Mouse (Mus musculus): ENCODE data around the gene Sept3. TPM values are rescaled to one million over a fixed set of nuclear protein-coding genes. Genes with fewer than 3 reads are reported as not detected.
"Not testable (repeated sequence)": the region's sequence is repeated elsewhere in the genome, so short reads cannot be mapped to it uniquely, and the experiment has no call there.

The Sept3 gene
- polyA plus RNA-seq, 1 experiment from 2014 or later: 55.6 TPM

DNA sequence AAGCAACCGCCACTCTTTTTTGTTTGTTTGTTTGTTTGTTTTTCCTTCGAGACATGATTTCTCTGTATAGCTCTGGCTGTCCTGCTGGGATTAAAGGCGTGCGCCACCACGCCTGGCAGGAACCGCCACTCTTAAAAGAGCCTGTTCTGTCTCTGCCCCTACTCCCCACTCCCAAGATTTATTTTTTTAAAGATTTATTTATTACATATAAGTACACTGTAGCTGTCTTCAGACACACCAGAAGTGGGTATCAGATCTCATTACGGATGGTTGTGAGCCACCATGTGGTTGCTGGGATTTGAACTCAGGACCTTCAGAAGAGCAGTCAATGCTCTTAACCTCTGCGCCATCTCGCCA is 29.9 kb upstream of the Sept3 start:
- H3K4me3 ChIP-seq: peak overlapping the region; percentile 73
- not testable (repeated sequence) for DNase-seq (ENCODE audit: low spot score); H3K27me3 ChIP-seq (replicated peaks; ENCODE audit: low read depth, poor library complexity, severe bottlenecking); H3K36me3 ChIP-seq (replicated peaks); H3K9me3 ChIP-seq
- H3K4me1 ChIP-seq: peaks cover 11% of the 10 kb centered on the region
- 23% methylated on average over 9 of the region's 9 CpGs for WGBS
- H3K27ac ChIP-seq (replicated peaks): peak overlapping the region; percentile 92

DNA sequence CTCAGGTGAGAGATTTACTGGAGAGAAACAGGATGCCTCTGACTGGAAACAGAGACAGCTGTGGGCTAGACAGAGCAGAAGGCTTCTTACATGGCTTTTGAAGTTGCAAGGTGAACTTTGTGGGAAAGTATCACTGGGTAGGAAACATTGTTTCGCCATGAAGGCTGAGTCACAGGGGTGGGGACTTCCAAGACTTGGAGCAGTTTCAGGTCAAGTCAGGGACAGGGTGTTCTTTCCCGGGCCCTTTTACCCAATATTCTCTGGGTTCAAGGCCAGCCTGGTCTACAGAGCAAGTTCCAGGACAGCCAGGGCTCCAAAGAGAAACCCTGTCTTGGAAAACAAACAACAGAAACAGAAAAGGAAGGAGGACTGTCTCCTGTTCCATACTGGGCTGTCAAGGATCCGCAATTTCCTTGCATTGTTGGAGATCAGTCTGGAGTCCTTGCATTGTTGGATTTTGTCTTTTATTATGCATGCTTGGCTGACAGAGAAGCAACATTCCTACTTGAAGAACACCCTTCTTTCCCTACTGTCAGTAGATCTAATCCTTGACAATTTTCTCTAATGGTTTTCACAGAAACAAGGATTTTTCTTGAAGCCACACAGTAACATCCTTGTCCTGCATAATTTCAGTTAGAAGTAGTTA is 27.4 kb upstream of the Sept3 start:
- DNase-seq (ENCODE audit: low spot score): no peak
- Histone ChIP-seq H3K4me1 (peaks cover 11% of the 10 kb centered on the region), H3K36me3 (replicated peaks) (no peaks in the 10 kb centered on the region), H3K27me3 (replicated peaks; ENCODE audit: low read depth, poor library complexity, severe bottlenecking) (no peaks in the 10 kb centered on the region), H3K4me3 (no peak overlapping the region), H3K27ac (replicated peaks) (no peak overlapping the region), H3K9me3 (peaks cover 3% of the 10 kb centered on the region; the same call in 1 of the 2 replicates)
- 81% methylated on average over 3 of the region's 3 CpGs for WGBS

DNA sequence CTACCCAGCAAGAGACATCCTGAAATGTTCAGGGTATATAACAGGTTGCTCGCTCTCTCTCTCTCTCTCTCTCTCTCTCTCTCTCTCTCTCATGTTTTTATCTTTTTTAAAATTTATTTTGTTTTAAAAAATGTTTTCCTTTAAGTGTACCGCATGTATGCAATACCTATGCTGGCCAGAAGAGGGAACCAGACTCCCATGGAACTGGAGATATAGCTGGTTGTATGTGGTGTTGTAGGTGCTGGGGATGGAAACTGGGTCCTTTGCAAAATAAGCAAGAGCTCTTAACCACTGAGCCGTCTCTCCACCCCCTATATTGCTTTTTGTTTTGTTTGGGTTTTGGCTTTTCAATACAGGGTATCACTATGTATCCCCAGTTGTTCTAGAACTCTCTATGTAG is 23.1 kb upstream of the Sept3 start:
- WGBS: 93% methylated on average over 3 of the region's 3 CpGs
- Histone ChIP-seq H3K27ac (replicated peaks) (no peak overlapping the region), H3K27me3 (replicated peaks; ENCODE audit: low read depth, poor library complexity, severe bottlenecking) (peaks cover 6% of the 10 kb centered on the region; the same call in 1 of the 2 replicates), H3K36me3 (replicated peaks) (no peaks in the 10 kb centered on the region), H3K9me3 (peaks cover 3% of the 10 kb centered on the region; the same call in 1 of the 2 replicates), H3K4me1 (peaks cover 15% of the 10 kb centered on the region), H3K4me3 (no peak overlapping the region)
- DNase-seq (ENCODE audit: low spot score): no peak

DNA sequence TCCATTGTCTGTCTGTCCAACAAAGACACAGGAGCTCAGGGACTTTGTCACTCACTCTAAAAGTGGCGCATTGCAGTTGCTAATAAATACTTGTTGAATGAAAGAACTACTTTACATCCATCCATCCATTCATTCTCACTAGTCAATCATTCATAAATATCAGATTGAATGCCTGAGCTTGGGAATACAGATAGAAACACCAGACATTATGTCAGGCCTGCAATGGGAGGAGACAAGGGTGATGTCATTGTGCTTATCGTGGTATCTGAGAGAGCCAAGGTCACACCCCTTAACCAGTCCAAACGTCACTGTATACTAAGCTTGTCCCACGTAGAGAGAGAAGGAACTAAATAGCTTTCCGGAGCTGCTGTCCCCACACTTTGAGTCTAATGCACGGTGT is 22.6 kb upstream of the Sept3 start, which contains the start of gene 1500009C09Rik:
Gene 1500009C09Rik, plus strand, starts transcription at position 301 of the 400 bp plus-strand sequence.
- H3K27ac ChIP-seq (replicated peaks): no peak within 1 kb of the TSS
- H3K36me3 ChIP-seq (replicated peaks): no peaks in the 10 kb centered on the region
- H3K27me3 ChIP-seq (replicated peaks; ENCODE audit: low read depth, poor library complexity, severe bottlenecking): peaks cover 6% of the 10 kb centered on the region
- no peak within 1 kb of the TSS for H3K4me3 ChIP-seq
- peaks cover 3% of the 10 kb centered on the region; the same call in 1 of the 2 replicates for H3K9me3 ChIP-seq
- DNase-seq (ENCODE audit: low spot score): no peak
- WGBS: 89% methylated on average over 6 of the region's 6 CpGs
- H3K4me1 ChIP-seq: peaks cover 20% of the 10 kb centered on the region

DNA sequence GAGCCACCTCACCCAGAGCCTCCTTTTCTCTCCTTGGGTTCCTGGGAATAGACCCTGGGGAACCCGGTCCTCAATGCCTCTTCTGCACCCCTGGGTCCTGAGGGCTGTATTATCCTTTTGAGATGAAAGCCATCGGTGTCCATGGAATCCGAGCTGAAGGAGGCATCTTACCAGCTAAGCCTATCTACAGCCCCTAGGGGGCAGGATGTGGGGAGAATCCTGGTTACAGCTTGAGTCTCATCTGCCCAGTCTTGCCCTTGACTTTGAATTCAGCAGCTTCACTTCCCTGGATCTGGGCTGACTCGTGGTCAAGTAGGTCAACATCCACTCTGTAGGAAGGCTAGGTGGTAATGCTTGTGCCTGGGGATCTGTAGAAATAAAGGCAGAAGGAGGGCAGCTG is 19.4 kb upstream of the Sept3 start:
- Histone ChIP-seq H3K9me3 (peaks cover 3% of the 10 kb centered on the region; the same call in 1 of the 2 replicates), H3K4me3 (no peak overlapping the region), H3K27me3 (replicated peaks; ENCODE audit: low read depth, poor library complexity, severe bottlenecking) (peaks cover 16% of the 10 kb centered on the region), H3K4me1 (peaks cover 22% of the 10 kb centered on the region), H3K36me3 (replicated peaks) (no peaks in the 10 kb centered on the region), H3K27ac (replicated peaks) (no peak overlapping the region)
- 46% methylated on average over 4 of the region's 4 CpGs for WGBS
- no peak for DNase-seq (ENCODE audit: low spot score)

DNA sequence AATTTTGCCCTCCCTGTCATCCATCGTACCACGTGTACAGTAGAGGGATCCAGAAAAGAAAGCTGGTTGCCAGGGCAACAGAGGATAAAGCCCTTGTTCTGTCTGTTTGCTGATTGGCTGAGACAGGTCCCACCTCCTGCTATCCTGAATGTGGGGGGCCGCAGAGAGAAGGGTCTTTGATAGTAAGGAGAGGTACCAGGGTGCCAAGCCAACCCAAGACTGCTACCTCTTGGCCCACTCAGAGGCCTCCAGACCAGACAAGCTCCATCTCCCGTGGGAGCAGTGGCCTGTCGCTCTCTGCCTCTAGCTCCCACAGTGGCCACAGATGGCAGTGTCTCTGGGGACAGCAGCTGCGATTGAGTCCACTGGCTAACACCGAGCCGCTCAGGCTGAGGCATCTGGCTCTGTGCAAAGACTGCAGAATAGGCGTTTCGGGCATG is 18.7 kb upstream of the Sept3 start:
- H3K4me1 ChIP-seq: peaks cover 22% of the 10 kb centered on the region
- 21% methylated on average over 10 of the region's 10 CpGs for WGBS
- peak; percentile 36 for DNase-seq (ENCODE audit: low spot score)
- peak overlapping the region; percentile 42; the same call in 1 of the 2 replicates for H3K4me3 ChIP-seq
- H3K9me3 ChIP-seq: peaks cover 3% of the 10 kb centered on the region; the same call in 1 of the 2 replicates
- H3K27ac ChIP-seq (replicated peaks): peak overlapping the region; percentile 57
- H3K27me3 ChIP-seq (replicated peaks; ENCODE audit: low read depth, poor library complexity, severe bottlenecking): peaks cover 21% of the 10 kb centered on the region
- H3K36me3 ChIP-seq (replicated peaks): no peaks in the 10 kb centered on the region

DNA sequence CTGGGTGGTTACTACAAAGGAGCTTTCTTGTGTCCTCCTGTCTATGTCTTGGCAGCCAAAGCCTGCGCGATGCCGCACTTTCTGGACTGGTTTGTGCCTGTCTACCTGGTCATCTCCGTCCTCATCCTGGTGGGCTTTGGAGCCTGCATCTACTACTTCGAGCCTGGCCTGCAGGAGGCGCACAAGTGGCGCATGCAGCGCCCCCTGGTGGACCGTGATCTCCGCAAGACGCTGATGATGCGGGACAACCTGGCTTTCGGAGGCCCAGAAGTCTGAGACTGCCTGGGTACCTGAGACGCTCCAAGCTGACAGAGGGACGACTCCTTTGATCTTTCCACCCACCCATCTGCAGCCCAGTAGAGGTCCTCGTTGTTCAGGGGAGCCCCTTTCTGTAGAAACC is 15.2 kb upstream of the Sept3 start:
- Histone ChIP-seq H3K4me3 (no peak overlapping the region), H3K27me3 (replicated peaks; ENCODE audit: low read depth, poor library complexity, severe bottlenecking) (peaks cover 36% of the 10 kb centered on the region), H3K27ac (replicated peaks) (no peak overlapping the region), H3K36me3 (replicated peaks) (no peaks in the 10 kb centered on the region), H3K9me3 (no peaks in the 10 kb centered on the region), H3K4me1 (peaks cover 24% of the 10 kb centered on the region)
- peak; percentile 86 for DNase-seq (ENCODE audit: low spot score)
- 11% methylated on average over 16 of the region's 16 CpGs for WGBS

DNA sequence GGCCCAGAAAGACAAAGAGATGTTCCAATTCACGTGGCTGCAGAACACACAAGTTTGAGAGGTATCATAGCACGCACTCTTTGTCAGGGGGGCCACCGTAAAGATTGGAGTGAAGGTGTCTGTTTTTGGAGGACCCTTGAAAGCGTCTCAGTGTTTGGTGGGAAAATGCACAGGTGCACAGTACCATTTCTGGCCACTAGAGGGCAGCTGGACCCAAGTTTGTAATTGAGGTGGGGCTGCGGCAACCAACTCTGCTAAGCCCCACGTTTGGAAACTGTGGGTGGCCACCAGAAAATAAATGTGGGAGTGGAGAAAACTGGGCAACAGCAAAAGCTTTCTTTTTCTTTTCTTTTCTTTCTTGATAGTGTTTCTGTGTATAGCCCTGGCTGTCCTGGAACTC is 8.3 kb upstream of the Sept3 start:
- no peaks in the 10 kb centered on the region for H3K9me3 ChIP-seq
- no peak overlapping the region for H3K4me3 ChIP-seq
- H3K27me3 ChIP-seq (replicated peaks; ENCODE audit: low read depth, poor library complexity, severe bottlenecking): peaks cover 27% of the 10 kb centered on the region
- no peaks in the 10 kb centered on the region for H3K36me3 ChIP-seq (replicated peaks)
- peaks cover 18% of the 10 kb centered on the region for H3K4me1 ChIP-seq
- peak; percentile 77 for DNase-seq (ENCODE audit: low spot score)
- WGBS: 14% methylated on average over 6 of the region's 6 CpGs
- H3K27ac ChIP-seq (replicated peaks): no peak overlapping the region

DNA sequence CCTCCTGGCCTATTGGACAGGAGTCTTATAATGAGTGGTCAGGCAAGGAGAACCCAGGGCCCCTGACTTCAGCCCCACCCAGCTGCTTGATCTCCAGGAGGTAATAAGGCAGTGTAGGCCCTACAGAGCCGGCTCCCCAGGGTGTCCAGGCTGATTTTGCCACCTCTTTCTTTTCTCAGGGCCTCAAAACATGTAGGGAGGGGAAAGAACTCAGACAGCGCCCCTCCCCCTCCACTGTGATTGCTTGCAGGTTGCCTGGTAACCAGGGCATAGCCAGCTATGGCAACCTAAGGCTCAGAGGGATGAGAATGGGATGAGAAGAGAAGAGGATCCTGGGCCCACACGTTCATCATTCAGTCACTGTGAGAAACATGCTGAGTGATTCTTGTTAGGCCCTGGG is 6.5 kb upstream of the Sept3 start:
- H3K27ac ChIP-seq (replicated peaks): 0 out of 2 replicates have a peak overlapping the region, but pooled peaks have one; percentile 8
- H3K4me1 ChIP-seq: peaks cover 18% of the 10 kb centered on the region
- peaks cover 37% of the 10 kb centered on the region for H3K27me3 ChIP-seq (replicated peaks; ENCODE audit: low read depth, poor library complexity, severe bottlenecking)
- WGBS: 34% methylated on average over 3 of the region's 3 CpGs
- H3K36me3 ChIP-seq (replicated peaks): no peaks in the 10 kb centered on the region
- no peaks in the 10 kb centered on the region for H3K9me3 ChIP-seq
- peak; percentile 44 for DNase-seq (ENCODE audit: low spot score)
- H3K4me3 ChIP-seq: no peak overlapping the region

DNA sequence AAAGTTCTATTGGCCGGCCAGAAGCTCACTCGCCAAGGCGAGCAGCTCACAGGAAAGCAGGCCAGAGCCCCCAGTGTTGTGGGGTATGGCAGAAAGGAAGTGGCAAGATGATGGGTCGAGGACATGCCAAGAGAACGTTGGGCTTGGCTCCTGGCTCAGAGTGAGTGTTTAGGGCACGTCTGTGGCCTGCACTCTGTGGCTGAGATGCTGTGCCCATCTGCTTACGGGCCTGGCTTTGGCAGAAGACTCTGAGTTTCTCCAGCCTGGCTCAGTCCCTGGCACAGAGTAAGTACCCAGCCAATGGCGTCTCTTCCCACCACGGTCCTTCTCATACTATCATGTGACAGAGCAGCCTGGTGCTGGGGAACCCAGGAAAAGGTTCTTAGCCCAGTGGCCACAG is 5.9 kb upstream of the Sept3 start:
- Histone ChIP-seq H3K27ac (replicated peaks) (no peak overlapping the region), H3K4me1 (peaks cover 18% of the 10 kb centered on the region), H3K36me3 (replicated peaks) (no peaks in the 10 kb centered on the region), H3K9me3 (no peaks in the 10 kb centered on the region), H3K4me3 (no peak overlapping the region), H3K27me3 (replicated peaks; ENCODE audit: low read depth, poor library complexity, severe bottlenecking) (peaks cover 43% of the 10 kb centered on the region)
- 87% methylated on average over 9 of the region's 9 CpGs for WGBS
- DNase-seq (ENCODE audit: low spot score): no peak

DNA sequence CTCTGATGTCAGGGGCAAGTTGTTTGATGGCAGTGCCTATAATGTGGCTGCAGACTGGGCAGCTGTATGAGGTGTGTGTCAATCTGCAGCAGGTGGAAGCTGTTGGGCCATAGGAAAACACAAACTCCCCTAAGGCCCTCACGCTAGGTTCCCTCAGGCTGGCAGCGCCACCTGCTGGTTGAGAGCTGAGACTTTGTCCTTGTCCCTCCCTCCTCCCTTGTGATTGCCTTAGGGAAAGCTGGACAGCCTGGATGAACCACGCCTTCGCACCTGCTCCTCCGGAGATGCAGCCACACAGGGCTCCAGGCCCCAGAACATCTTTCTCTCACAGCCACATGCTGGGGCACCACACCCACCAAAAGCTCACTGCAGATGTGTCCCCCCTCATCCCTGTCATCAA is 3.5 kb upstream of the Sept3 start:
- H3K27me3 ChIP-seq (replicated peaks; ENCODE audit: low read depth, poor library complexity, severe bottlenecking): peaks cover 56% of the 10 kb centered on the region
- no peaks in the 10 kb centered on the region for H3K36me3 ChIP-seq (replicated peaks)
- no peak overlapping the region for H3K27ac ChIP-seq (replicated peaks)
- peaks cover 33% of the 10 kb centered on the region for H3K4me1 ChIP-seq
- DNase-seq (ENCODE audit: low spot score): peak; percentile 82
- H3K9me3 ChIP-seq: no peaks in the 10 kb centered on the region
- 5% methylated on average over 5 of the region's 5 CpGs for WGBS
- no peak overlapping the region for H3K4me3 ChIP-seq

DNA sequence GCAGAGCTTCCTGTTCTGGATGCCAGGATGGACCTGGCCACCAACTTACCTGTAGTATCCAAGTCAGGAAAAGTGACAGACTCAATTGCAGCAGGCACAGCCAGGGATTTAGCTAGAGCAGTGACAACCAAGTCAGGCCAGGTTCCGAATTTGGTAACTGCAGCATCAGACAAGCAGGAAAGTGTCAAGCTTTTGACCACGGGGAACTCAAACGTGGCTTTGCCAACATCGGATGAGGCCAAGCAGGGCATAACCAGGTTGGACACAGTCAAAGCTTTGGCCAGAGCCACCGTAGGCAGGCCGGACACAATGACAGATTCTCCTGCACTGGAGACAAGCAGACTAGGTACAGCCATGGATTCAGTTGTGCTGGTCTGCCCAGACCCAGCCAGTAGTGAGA is 2.4 kb upstream of the Sept3 start:
- Histone ChIP-seq H3K27ac (replicated peaks) (no peak overlapping the region), H3K36me3 (replicated peaks) (peaks cover 4% of the 10 kb centered on the region; the same call in 1 of the 2 replicates), H3K27me3 (replicated peaks; ENCODE audit: low read depth, poor library complexity, severe bottlenecking) (peaks cover 56% of the 10 kb centered on the region), H3K4me1 (peaks cover 44% of the 10 kb centered on the region), H3K9me3 (no peaks in the 10 kb centered on the region), H3K4me3 (no peak overlapping the region)
- WGBS: 89% methylated on average over 6 of the region's 6 CpGs
- no peak for DNase-seq (ENCODE audit: low spot score)

Data from embryonic facial prominence, embryonic 10.5 days (tissue).